Mouse (Mus musculus): Measurements from ENCODE around the gene Aqp9.

Aqp9 gene

GRCm38 (mm10) chr9:71168511-71168910, at the start of gene Aqp9:
Aqp9 (minus strand) TSS chr9:71168682.
- peak; percentile 10 for DNase-seq

GRCm38 (mm10) chr9:71217793-71218095, 49.3 kb upstream of the Aqp9 start:
- DNase-seq: no peak

GRCm38 (mm10) chr9:71216996-71217792, 48.7 kb upstream of the Aqp9 start:
- DNase-seq: no peak

DNA sequence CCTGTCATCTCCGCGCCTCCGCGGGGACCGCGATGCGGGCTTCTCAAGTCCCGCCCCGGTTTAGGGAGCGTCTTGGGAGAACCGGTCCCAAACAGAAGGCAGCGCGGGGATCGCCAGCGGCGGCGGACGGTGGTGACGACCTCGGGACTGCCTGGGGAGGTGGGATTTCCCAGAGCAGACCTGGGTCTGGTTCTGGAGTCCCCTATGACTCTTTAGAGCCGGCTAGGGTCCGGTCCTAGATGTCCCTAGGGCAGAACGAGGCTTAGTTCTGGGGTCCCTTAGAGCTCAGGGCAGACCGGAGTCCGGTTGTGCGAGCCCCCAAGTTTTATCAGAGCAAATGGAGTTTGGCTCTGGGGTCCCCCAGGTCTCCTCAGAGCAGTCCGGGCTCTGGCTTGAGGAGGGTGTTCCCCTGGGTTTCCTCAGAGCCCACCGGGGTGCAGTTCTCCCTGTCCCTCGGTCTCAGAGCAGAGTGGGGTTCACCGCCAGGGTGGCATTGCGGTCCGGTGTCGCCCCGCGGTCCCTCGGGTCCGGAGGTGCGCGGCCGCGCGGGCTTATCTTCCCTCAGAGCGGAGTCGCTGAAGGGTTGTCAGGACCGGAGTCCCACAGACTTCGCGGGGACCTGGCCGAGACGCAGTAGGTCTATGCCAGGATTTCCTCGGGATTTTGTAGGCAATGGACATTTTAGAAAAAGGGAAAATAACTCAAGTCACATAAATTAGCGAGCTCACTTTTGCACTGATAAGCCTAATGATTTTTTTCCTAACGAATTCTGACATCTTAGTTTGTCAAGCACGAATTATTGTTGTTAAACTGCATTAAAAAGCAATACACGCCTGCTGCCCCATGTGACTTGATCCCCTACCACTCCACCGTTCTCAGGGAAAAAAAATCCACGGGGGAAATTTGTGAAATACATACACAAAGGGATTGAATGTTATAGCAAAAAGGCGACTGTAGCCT, 47.8 kb upstream of the Aqp9 start:
- DNase-seq: peak; percentile 17

- peak; percentile 80 for DNase-seq
Observed at GRCm38 (mm10) chr9:71215248-71216035, 47.0 kb upstream of the Aqp9 start, which contains the start of gene Aldh1a2. Aldh1a2 (plus strand) TSS chr9:71215789.

- no peak for DNase-seq
Observed at GRCm38 (mm10) chr9:71213636-71214035, 45.2 kb upstream of the Aqp9 start.

DNA sequence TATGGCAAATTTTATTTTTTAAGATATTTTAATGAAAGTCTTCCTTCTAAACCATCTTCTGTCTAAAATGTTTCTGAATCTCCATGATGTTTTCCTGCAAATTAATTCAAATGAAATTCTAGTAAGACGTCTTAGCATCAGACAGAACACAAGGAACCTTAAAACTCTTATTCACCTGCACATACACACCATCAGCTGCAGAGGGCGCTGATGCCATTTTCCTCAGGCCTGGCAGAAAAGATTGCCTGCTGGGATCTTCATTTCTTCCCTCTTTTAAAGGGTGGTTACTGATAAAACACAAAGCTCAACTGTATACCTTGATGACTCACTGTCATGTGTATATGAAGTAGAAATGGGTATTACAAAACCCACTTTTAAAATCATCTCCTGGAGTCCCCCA, 42.4 kb upstream of the Aqp9 start:
- peak; percentile 42 for DNase-seq

DNA sequence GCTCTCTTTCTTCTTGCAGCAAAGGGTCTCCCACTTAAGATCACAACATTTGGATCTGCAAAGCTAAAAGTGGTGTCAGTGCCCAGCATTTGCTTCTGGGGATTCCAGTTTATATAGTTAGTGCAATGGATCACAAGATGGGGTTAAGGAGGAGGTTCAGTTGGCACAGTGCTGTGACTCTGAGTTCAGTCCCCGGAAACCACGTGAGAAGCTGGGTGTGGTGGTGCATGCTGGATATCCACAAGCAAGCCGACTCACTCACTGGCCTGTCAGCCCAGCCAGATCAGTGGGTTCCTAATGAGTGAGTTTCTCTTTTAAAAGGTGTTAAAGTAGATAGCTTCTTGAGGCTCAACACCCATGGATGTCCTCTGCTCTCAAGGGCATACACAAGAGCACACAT, 40.8 kb upstream of the Aqp9 start:
- no peak for DNase-seq

DNA sequence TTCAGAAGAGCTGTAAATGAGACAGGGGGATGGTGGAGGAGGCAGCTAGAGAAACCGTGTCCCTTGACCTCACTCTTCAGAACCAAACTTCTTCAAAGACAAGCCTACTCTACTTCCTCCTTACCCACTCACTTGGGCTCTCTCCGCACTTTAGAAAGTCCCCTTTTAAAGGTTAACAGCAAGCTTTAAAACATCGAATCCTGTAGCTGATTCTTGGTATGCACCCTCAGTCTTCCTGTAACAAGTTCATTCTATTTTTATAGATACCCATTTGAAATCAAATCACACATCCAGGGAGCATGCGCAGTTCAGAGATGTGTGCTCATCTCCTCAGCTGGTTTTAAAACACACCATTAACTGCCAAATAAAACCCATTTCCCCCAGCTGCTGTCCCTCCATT, 33.8 kb upstream of the Aqp9 start:
- DNase-seq: peak; percentile 37

DNA sequence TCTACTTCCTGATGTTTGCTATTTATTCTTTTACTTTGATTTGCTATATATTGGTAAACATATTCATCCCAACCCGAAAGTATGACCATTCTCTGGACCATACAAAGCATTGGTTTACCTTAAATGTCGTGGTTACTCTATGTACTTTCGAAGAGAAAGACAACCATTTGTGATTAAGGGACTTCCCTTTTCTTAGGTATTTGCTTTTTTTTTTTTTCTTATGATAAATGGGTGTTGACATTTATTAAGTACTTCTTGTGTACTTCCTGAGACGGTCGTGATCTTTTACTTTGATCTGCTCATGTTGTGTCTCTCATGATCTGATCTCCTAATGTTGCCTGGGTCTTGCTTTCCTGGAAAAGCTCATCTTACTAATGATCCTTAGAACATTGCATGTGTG, 30.3 kb upstream of the Aqp9 start:
- no peak for DNase-seq

DNA sequence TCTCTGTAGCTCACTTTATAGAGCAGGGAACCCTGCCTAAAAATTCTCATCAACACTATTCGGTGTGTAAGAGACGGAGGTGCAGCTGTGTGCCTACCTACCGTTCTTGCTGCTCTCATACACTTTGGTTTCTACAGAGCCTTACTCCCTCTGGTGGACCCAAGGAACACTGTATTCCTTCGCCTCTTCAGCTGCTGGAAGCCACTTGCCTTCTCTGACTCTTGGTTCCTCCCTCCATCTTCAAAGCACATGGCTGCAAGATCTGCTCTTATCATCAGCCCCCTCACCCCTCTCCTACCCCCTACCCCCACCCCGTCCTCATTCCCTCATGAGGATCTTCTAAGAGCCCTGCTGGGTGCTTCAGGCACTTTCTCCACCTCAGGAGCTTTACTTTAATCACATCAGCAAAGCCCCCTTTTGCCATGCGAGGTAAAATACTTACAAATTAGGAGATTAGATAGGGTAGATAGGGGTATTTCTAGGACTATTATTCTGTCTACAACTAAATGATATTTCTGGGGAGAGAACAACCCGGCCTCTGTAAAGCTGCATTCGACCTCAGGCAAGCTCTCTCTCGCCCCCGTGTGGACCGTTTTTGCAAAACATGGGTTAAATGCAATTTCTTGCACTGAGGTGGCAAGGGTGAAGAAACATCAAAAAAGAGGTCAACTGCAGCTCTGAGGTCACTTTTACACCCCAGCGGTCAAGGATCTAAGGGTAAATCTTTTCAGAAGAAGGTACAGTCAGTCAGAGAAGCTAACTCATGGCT, 20.3 kb upstream of the Aqp9 start:
- DNase-seq: peak; percentile 77

GRCm38 (mm10) chr9:71187396-71187795, 18.9 kb upstream of the Aqp9 start:
- no peak for DNase-seq

DNA sequence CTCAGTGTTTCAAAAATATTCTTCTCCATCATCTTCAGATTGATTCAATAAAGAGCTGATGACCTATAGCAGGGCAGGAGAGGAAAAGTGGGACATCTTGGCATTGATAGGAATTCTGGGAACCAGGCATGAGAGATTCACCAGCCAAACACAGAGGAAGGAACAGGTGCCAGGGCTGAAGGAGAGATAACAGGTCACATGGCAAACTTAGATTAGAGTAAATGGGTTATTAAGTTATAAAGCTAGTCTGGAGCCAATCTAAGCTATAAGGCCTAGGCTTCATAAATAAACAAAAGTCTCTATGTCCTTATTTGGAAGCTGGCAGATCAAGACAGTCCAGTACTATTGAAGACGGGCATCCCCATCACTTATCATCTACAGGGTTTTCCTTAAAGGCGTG, 17.3 kb upstream of the Aqp9 start:
- DNase-seq: no peak

DNA sequence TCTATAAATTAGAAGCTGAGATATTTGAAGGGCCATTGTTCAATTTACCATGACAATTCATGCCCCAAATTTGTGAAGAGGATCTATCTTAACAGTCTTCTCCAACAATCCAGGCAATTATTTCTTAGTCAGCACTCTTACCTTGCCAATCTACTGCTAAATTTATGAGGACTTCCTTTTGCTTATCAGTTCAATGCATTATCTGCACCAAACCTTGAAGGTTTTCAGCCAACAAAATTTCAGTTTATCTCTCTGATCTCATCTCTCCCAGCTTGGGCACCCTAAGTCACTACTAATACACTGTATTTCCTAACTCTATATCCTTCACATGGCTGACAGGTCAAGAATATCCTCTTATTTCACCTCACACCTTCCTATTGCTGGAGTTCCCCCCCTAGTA, 16.8 kb upstream of the Aqp9 start:
- no peak for DNase-seq

- DNase-seq: peak; percentile 27
Observed at GRCm38 (mm10) chr9:71179964-71180700, 11.7 kb upstream of the Aqp9 start.

- no peak for DNase-seq
Observed at GRCm38 (mm10) chr9:71179276-71179896, 10.9 kb upstream of the Aqp9 start.

DNA sequence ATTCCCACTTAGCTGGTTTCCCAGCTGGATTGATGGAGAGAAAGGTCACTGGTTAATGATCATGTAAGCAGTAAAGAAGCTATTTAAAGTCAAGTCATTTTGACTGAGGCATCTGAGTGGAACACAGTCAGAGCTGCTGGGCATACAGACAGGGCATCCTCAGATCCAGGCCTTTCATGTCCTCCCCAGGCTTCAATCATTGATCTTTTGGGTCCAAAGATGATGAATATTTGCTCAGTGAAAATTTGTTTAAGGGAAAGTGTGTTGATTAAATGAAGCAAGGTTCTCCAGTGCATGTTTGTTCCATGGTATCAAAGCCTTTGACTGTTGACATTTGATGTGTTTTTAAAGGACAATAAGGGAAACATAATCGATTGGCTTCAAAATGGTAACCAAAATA, 7.2 kb upstream of the Aqp9 start:
- no peak for DNase-seq

GRCm38 (mm10) chr9:71174316-71174975, 6.0 kb upstream of the Aqp9 start:
- no peak for DNase-seq

DNA sequence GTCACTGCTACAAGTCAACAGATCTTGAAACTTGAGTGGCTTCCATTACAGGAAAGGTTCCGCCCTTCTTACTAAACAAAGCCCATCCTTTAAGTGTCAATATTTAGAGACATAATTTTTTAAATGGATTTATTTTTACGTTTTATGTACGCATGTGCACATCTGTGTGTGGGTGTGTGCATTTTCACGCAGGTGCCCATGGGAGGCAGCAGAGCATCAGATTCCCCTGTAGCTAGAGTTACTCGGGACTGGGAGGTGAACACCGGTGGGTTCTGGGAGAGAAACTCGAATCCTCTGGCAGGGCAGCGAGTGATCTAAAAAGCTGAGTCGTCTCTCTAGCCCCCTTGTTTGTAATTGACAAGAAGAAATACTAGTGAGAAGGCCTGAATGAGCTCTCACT, 5.1 kb upstream of the Aqp9 start:
- DNase-seq: no peak

DNA sequence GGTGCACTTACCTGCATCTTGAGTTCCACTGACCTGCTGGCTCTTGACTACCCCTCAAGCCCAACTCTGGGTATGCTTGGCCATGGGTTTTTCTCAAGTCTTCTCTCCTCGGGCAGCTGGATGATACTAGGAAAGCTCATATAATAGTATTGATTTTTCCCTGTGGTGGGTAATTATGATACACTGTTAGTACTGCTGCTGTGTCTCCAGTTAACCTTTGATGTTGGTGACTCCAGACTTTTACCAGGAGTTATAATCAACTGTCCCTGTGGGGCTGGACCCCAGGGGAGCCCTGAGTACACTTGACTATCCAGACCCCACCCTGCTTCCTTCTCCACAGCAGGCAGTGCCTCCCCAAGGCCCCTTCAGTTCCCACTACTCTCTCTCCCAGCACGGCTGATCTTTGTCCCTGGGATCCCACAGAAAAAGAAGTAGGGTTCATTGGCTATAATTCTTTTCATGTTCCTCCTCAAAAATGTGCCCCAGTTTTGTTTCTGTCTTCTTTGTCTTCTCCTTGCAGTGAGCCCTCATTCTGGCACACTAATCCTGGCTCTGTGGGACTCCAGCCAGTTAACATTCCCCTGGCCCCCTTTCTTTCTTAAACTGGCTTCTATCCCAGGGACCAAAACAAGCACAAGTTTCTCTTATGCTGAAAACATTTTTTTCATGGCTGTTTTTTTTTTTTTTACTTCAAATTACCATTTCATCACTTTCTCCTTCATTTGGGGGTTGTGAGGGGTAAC, 838 bp downstream of the Aqp9 start:
- DNase-seq: peak; percentile 47

All from lung, postnatal 10 days (tissue).